Mouse (Mus musculus) megakaryocyte, embryonic 14.5 days (primary cell): ENCODE data around the gene Stard13. TPM values are rescaled to one million over a fixed set of nuclear protein-coding genes. Genes with fewer than 3 reads are reported as not detected.
A peak's percentile ranks its signal among the peaks of the same experiment; 100 is the strongest.

Experiments used
- H3K27me3 ChIP-seq: replicated peaks from 2 replicates; pipeline ENCODE3; 2012; ENCODE audit warnings: inconsistent platforms
- H3K36me3 ChIP-seq: replicated peaks from 2 replicates; pipeline ENCODE3; 2012; ENCODE audit warnings: low read length, inconsistent platforms, mixed read lengths
- H3K4me1 ChIP-seq: 2 replicates; pipeline ENCODE4 v1.6.1; 2012; ENCODE audit warnings: inconsistent platforms
- H3K4me3 ChIP-seq: replicated peaks from 2 replicates; pipeline ENCODE3; 2012; ENCODE audit warnings: moderate library complexity, mild to moderate bottlenecking, inconsistent platforms
- H3K9me3 ChIP-seq: 2 replicates; pipeline ENCODE4 v1.6.1; 2012; ENCODE audit warnings: inconsistent platforms
- FLI1 ChIP-seq: IDR thresholded peaks from 2 replicates; pipeline ENCODE4 v1.6.1; 2012; ENCODE audit warnings: low read length, inconsistent platforms, mixed read lengths
- GATA1 ChIP-seq: IDR thresholded peaks from 3 replicates; pipeline ENCODE4 v1.6.1; 2012; ENCODE audit warnings: mixed read lengths, low read length, inconsistent platforms, borderline replicate concordance
- polyA plus RNA-seq: library from polyadenylated mRNA; stranded (reverse); fragments of >175 nt; gene quantifications from 2 replicates; pipeline ENCODE4 v1.2.3, GENCODE M21; 2012; ENCODE audit warnings: low replicate concordance; ENCODE audit not compliant: insufficient read depth

Stard13 gene
- polyA plus RNA-seq, 1 experiment, result 0.04 TPM

DNA sequence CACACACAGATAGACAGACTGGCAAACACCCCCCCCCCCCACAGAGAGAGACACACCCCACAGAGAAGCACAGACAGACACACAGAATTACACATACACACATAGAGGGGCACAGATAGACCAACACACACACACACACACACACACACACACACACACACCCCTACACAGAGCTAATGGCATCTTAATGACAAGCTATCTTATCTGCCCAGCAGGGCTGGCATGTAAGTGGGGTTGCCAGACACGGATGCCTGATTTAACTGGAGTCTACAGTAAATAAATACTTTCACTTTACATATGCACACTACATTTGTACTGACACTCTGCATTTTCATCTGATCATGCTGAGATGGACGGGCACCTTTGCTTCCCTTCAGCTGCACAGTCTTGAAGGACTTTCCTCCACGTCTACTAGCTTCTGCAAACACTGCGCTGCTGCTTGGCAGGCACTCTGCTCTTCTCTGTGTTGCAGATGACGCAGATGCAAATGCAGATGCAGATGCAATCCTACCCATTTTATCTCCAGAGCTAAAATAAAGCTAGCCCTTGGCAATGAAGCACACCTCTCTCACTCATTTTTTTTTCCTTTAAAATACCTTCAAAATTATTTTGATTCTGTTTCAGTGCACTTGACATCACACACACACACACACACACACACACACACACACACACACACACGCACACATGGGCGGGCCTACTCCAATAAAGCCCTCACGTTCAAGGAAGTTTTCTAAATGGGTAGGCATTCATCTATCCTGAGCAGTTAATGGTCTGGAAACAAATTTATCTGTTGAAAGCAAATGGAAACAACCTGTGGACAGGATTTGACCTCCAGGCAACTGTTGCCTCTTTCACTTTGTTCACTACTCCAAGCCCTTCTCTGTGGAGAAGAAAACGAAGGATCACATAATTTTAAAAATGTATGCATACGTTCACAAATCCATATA lies 15.3 kb upstream of the Stard13 start:
- H3K27me3 ChIP-seq, result no peaks in the 10 kb centered on the region
- H3K4me1 ChIP-seq, result peaks cover 20% of the 10 kb centered on the region
- H3K4me3 ChIP-seq, result peak overlapping the region; percentile 46
- no peaks in the 10 kb centered on the region for H3K36me3 ChIP-seq
- TF ChIP-seq GATA1 (no peak), FLI1 (no peak)
- no peaks in the 10 kb centered on the region; the same call in 1 of the 2 replicates for H3K9me3 ChIP-seq

DNA sequence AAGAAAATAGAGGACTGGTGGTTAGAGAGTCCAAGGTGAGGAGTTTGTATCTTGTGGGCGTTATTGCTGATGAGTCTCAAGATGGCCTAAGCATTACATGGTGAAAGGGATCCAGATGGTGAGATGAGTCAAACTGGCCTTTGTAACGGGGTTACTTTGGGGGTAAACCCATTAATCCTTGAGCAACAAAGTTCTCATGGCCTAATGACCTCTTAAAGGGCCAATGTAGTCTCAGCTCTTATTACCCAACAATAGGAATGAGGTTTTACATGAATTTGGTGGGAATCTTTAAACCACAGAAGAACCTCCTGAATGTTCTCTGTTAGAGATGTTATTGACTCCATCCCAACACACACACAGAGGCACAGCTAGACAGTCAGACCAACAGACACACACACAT lies 14.4 kb upstream of the Stard13 start:
- Histone ChIP-seq H3K27me3 (no peaks in the 10 kb centered on the region), H3K36me3 (no peaks in the 10 kb centered on the region), H3K4me1 (peaks cover 20% of the 10 kb centered on the region), H3K4me3 (no peak overlapping the region), H3K9me3 (no peaks in the 10 kb centered on the region; the same call in 1 of the 2 replicates)
- no peak for TF ChIP-seq GATA1
- no peak for TF ChIP-seq FLI1

DNA sequence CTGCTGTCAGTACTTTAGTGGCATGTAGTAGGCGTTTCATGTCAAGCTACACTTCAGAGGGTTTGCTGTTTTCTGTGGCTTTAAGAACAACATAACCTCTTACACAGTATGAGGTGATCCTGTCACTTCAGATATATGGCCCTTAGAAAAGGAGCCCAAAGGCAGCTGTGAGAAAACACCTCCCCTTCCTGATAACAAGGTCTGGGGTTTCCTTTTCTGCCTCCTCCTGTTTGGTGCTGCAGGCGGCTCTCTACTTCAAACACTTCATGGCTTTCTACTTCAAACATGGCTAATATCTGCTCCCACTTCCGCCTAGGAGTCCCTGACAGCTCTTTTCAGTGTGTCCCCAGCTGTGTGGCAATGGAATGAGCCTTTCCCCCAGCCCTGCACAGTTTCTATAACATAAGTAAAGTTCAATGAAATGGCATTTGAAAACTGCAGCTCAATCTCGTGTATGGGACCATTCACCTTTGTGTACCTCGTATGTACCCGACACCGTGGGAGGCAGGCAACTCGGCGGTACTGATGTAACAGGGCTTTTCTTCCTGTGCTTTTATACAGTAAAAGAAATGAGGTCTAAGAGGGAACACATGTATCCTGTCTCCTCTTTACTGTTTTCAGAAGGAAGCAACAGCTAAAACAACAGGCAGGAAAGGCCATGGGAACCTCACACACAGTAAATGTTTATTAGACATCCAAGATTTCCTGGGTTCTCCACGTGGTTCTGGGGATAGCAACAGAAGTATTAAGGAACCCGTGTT lies 13.7 kb upstream of the Stard13 start:
- Histone ChIP-seq H3K9me3 (no peaks in the 10 kb centered on the region; the same call in 1 of the 2 replicates), H3K4me3 (no peak overlapping the region), H3K36me3 (no peaks in the 10 kb centered on the region), H3K4me1 (peaks cover 20% of the 10 kb centered on the region), H3K27me3 (no peaks in the 10 kb centered on the region)
- TF ChIP-seq FLI1, result no peak
- no peak for TF ChIP-seq GATA1

DNA sequence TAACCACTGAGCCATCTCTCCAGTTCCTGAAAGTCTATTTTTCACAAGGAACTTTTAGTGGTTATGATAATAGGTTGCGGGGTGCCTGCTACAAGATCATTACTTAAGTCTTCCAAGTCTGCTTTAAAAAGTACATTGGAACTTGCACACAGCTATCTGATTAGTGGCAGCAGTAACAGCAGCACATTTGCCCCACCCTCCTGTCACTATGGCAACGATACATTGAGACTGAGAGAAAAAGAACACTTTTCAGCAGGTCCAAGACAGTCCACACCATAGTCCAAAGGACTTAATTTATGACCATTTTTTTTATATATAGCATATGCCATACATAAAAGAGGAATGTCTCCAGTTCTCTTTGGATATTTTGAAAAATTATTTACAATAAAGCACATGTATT lies 12.7 kb upstream of the Stard13 start:
- peaks cover 20% of the 10 kb centered on the region for H3K4me1 ChIP-seq

DNA sequence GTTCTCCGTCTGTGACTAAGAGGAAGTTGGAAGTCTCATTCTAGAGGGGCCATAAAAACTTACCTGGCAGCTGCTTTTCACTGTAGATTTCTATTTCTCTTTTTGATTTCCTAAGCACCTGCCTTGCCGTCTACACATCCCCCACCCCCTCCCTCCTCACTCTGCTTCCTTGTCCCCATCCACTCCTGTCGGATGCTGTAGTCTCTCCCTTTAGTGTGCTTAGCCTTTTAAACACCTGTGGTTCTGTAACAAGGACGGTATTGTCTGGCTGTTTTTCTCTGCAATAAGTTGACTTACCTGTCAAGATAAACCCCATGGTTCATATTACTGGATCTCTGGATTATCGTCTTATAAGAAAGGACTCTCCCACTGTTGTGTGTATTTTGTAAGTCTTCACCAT lies 11.9 kb upstream of the Stard13 start:
- H3K9me3 ChIP-seq, result peaks cover 5% of the 10 kb centered on the region
- TF ChIP-seq GATA1 (no peak), FLI1 (no peak)
- H3K4me1 ChIP-seq, result peaks cover 20% of the 10 kb centered on the region
- H3K4me3 ChIP-seq, result no peak overlapping the region
- no peaks in the 10 kb centered on the region for H3K36me3 ChIP-seq
- H3K27me3 ChIP-seq, result peaks cover 2% of the 10 kb centered on the region

More for the DNA sequence above, 12.7 kb upstream of the Stard13 start:
- peaks cover 2% of the 10 kb centered on the region for H3K27me3 ChIP-seq
- H3K9me3 ChIP-seq, result peaks cover 3% of the 10 kb centered on the region
- TF ChIP-seq FLI1 (no peak), GATA1 (no peak)
- no peak overlapping the region for H3K4me3 ChIP-seq
- no peaks in the 10 kb centered on the region for H3K36me3 ChIP-seq

DNA sequence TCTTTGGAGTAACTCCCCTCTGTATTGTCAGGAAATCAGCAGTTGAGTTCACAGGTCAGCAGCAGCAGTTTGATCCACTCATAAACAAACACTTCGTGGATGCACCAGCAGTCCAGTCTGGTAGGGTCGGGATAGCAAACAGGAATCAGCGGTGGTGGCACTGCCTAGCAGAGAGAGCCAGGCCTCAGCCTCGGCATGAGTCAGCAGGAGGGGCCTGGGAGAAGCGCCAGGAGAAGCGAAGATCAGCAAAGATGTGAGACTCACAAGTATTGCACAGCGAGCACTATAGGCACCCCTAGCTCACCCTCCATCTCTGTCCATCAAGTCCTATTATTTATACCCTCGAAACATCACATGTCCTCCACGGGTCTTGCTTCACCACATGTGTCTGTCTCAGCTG lies 5.1 kb upstream of the Stard13 start:
- Histone ChIP-seq H3K9me3 (peaks cover 5% of the 10 kb centered on the region; the same call in 1 of the 2 replicates), H3K27me3 (peaks cover 15% of the 10 kb centered on the region), H3K36me3 (no peaks in the 10 kb centered on the region), H3K4me1 (peaks cover 2% of the 10 kb centered on the region; the same call in 1 of the 2 replicates), H3K4me3 (no peak overlapping the region)
- TF ChIP-seq FLI1, result no peak
- TF ChIP-seq GATA1, result no peak

DNA sequence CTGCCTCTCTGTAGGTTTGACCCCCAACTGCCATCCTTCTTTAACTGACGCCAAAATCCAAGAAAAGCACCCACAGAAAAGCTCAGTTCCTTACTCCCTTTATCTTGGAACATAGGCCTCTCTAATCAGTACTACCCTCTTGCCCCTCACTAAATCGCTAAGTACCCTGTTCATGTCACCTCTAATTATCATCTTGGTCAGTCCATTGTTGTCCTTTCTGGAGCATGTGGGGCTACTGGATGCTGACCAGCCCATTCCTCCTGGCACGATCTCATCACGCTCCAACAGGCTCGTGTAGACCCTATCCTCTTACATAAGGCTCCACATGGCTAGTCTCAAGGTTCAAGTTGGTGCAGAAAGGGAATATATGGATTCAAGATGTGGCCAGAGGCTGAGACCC lies 2.8 kb upstream of the Stard13 start:
- TF ChIP-seq GATA1 (no peak), FLI1 (no peak)
- H3K36me3 ChIP-seq, result no peaks in the 10 kb centered on the region
- peaks cover 8% of the 10 kb centered on the region for H3K9me3 ChIP-seq
- H3K4me1 ChIP-seq, result peaks cover 8% of the 10 kb centered on the region; the same call in 1 of the 2 replicates
- H3K27me3 ChIP-seq, result peaks cover 25% of the 10 kb centered on the region
- H3K4me3 ChIP-seq, result no peak overlapping the region

DNA sequence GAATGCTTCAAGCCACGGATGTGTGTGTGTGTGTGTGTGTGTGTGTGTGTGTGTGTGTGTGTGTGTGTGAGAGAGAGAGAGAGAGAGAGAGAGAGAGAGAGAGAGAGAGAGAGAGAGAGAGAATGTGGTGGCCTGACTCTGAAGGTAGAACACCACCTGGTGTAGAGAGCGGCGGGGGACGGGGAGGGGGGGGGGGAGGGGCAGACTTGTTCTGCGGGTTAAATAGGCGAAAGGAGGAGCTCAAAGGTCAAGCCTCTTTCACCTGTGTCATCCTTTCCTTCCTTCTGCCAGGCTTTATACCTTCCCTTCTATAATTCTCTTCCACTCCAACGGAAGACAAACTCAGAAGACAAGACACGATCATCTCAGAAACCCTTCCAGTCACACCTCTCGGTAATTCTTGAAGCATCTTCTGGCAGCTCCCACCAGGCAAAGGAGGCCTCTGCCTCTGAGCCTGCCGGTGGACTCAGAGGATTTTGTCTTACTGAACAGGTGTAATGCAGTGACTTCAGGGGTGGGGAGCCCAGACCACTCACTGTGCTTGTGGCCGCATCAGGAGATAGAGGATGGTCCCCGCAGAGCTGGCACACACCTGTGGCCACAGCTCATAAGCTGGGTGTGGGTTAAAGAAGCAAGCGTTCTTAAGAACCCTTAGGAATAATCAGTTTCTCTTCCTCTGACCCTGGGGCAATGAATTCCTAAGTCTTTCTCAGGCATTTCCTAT lies 898 bp downstream of the Stard13 start:
- H3K27me3 ChIP-seq, result peaks cover 24% of the 10 kb centered on the region
- H3K9me3 ChIP-seq, result peaks cover 12% of the 10 kb centered on the region
- peaks cover 8% of the 10 kb centered on the region; the same call in 1 of the 2 replicates for H3K4me1 ChIP-seq
- TF ChIP-seq GATA1 (no peak), FLI1 (no peak)
- no peaks in the 10 kb centered on the region for H3K36me3 ChIP-seq
- H3K4me3 ChIP-seq, result no peak overlapping the region

DNA sequence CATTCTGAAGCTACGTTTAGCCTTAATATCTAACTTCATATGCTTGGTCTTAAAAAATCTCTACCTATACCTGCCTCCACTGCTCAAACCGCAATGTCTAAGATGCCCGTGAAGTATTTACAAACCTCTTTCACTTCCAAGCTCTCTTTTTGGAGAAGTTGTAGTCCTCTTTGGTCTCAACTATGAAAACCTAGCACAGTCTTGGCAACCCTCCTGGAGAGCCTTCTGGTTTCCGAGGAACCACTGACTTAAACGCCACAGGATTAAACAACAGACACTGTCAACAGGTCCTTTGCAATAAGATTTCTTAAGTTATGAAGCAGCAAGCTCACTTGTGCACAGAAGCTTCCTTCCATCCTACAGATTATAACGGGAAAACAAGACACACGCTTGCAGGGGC lies 1.8 kb downstream of the Stard13 start:
- TF ChIP-seq FLI1, result no peak
- TF ChIP-seq GATA1, result no peak
- H3K4me3 ChIP-seq, result no peak overlapping the region
- peaks cover 8% of the 10 kb centered on the region; the same call in 1 of the 2 replicates for H3K4me1 ChIP-seq
- H3K27me3 ChIP-seq, result peaks cover 23% of the 10 kb centered on the region
- H3K36me3 ChIP-seq, result no peaks in the 10 kb centered on the region
- peaks cover 12% of the 10 kb centered on the region for H3K9me3 ChIP-seq
